Mouse (Mus musculus) frontal cortex, postnatal 10 days (tissue): Measurements from ENCODE around the gene Zscan10.

Experiments
- DNase-seq, 2 experiments: peaks; one replicate each; pipeline ENCODE4 v3.0.0; 2022; ENCODE audit warnings: low spot score in 2 of 2, mixed read lengths in 1 of 2

Gene Zscan10

GRCm38 (mm10) chr17:23651363-23651762 is 50.7 kb downstream of the Zscan10 start:
- no peak for DNase-seq

GRCm38 (mm10) chr17:23653324-23653723 is 52.7 kb downstream of the Zscan10 start:
- DNase-seq, result no peak

- DNase-seq, result no peak
These were observed 53.3 kb downstream of the Zscan10 start for GRCm38 (mm10) chr17:23654001-23654400.

- no peak for DNase-seq
These were observed 53.8 kb downstream of the Zscan10 start for GRCm38 (mm10) chr17:23654410-23654809.

- no peak for DNase-seq
These were observed 57.8 kb downstream of the Zscan10 start for GRCm38 (mm10) chr17:23658450-23658849.

GRCm38 (mm10) chr17:23660117-23660875 is 59.6 kb downstream of the Zscan10 start, which contains the start of gene Bicdl2:
Gene Bicdl2, plus strand, starts transcription at chr17:23660506.
- DNase-seq, result no peak
